Mouse (Mus musculus): Measurements from ENCODE around the gene Rnf220. TPM values are rescaled to one million over a fixed set of nuclear protein-coding genes. Genes with fewer than 3 reads are reported as not detected.
"Not testable (repeated sequence)": the region's sequence is repeated elsewhere in the genome, so short reads cannot be mapped to it uniquely, and the experiment has no call there.

The Rnf220 gene
- polyA plus RNA-seq, 1 experiment from 2014 or later, result 49.2 TPM

GRCm38 (mm10) chr4:117262987-117263386 lies 233.9 kb downstream of the Rnf220 start:
- POLR2A ChIA-PET, result no interaction called here
- no peaks in the 10 kb centered on the region for H3K27me3 ChIP-seq
- ATAC-seq, result no peak

DNA sequence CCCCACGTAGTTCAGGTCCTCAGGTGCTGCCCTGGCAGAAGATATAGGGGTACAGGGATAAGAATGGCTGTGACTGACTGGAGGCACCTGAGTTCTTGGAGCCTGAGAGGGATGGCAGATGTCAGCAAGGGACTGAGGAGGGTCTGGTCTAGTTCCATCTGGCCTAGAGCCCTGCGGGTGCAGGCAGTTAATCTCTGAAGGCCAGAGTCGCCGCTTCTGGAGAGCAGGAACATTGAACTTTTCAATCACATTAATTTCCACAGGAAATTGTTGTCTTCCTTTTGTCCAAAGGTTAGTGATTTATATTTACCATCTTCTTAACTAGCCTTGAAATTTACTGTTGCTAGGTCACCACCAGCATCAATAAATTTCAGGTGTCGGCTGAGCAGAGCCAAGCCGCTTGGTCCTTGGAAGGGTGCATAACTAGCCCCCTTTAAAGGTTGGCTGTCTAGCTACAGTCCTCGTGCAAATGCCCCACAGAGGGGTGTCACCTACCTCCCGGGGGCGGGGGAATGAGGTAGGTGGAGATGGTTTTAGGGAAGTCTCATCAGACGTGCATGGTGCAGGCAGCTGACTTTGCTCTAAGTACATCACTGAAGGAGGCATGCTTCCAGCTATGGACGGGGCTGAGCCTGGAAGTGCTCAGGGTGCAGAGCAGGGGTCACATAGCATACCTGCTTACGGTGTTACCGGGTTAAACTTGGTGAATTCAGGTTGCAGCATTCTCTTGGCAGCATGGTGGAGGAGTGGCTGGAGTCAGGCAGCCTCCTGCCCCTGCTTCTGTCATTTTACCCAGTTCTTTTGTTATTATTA lies 234.5 kb downstream of the Rnf220 start:
- no peak for DNase-seq (ENCODE audit: low read depth, low spot score)
- in situ Hi-C loops (cut with MboI; ENCODE audit: low pct_unique_long_range_greater_than_20kb), result no loop called here
- CTCF ChIA-PET, result interaction anchor here (2.1 kb wide), 1 partner anchor 11 kb away, joined by 5 read pairs; no protein-coding TSS in a partner anchor
- POLR2A ChIA-PET, result no interaction called here
- no peak for ATAC-seq
- no peaks in the 10 kb centered on the region for H3K27me3 ChIP-seq
- TF ChIP-seq CTCF (IDR thresholded peaks at IDR 0.05), result no peak

More at GRCm38 (mm10) chr4:117262987-117263386, 233.9 kb downstream of the Rnf220 start:
- DNase-seq (ENCODE audit: low read depth, low spot score), result no peak
- CTCF ChIA-PET, result interaction anchor here (2.1 kb wide), 1 partner anchor 11 kb away, joined by 5 read pairs; no protein-coding TSS in a partner anchor
- in situ Hi-C loops (cut with MboI; ENCODE audit: low pct_unique_long_range_greater_than_20kb), result no loop called here
- no peak for TF ChIP-seq CTCF (IDR thresholded peaks at IDR 0.05)

- H3K27me3 ChIP-seq, result no peaks in the 10 kb centered on the region
- ATAC-seq (no peak), DNase-seq (ENCODE audit: low read depth, low spot score) (no peak)
- CTCF ChIA-PET, result interaction anchor here (2.1 kb wide), 1 partner anchor 12 kb away, joined by 5 read pairs; no protein-coding TSS in a partner anchor
- in situ Hi-C loops (cut with MboI; ENCODE audit: low pct_unique_long_range_greater_than_20kb), result no loop called here
- TF ChIP-seq CTCF (IDR thresholded peaks at IDR 0.05), result no peak
- POLR2A ChIA-PET, result no interaction called here
These were observed 235.6 kb downstream of the Rnf220 start for GRCm38 (mm10) chr4:117261222-117261621.

- POLR2A ChIA-PET, result interaction anchor here (0.6 kb wide), 1 partner anchor 11 kb away, joined by 4 read pairs; no protein-coding TSS in a partner anchor
- ATAC-seq; DNase-seq (ENCODE audit: low read depth, low spot score); in situ Hi-C loops (cut with MboI; ENCODE audit: low pct_unique_long_range_greater_than_20kb); CTCF ChIA-PET; H3K27me3 ChIP-seq: not testable (repeated sequence)
These were observed 236.9 kb downstream of the Rnf220 start for GRCm38 (mm10) chr4:117259909-117260308.

DNA sequence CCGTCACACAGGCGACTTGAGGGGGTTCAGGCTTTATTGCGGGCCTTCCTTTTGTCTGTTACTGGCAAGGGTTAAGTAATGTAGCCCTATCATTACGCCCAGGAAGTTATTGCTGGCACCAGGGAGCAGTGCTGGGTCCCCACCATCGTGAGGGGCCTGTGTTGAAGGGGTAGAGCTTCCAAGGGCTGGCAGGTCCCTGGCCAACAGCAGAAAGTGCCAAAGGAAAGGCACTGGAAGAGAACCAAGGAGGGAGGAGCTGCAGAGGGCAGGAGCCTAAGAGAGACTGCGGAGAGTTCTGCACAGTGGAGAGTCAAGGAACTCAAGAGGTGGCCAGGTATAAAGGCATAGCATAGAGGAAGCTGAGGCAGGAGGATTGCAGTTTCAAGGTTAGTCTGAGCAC lies 242.2 kb downstream of the Rnf220 start:
- ChIA-PET CTCF (no interaction called here), POLR2A (no interaction called here)
- no peak for DNase-seq (ENCODE audit: low read depth, low spot score)
- H3K27me3 ChIP-seq, result no peaks in the 10 kb centered on the region
- in situ Hi-C loops (cut with MboI; ENCODE audit: low pct_unique_long_range_greater_than_20kb), result no loop called here
- ATAC-seq, result no peak
- TF ChIP-seq CTCF (IDR thresholded peaks at IDR 0.05), result no peak

GRCm38 (mm10) chr4:117254017-117254627 lies 242.7 kb downstream of the Rnf220 start:
- ChIA-PET POLR2A (no interaction called here), CTCF (no interaction called here)
- in situ Hi-C loops (cut with MboI; ENCODE audit: low pct_unique_long_range_greater_than_20kb), result no loop called here
- ATAC-seq, result no peak
- DNase-seq (ENCODE audit: low read depth, low spot score), result no peak
- H3K27me3 ChIP-seq, result no peaks in the 10 kb centered on the region
- no peak for TF ChIP-seq CTCF (IDR thresholded peaks at IDR 0.05)

DNA sequence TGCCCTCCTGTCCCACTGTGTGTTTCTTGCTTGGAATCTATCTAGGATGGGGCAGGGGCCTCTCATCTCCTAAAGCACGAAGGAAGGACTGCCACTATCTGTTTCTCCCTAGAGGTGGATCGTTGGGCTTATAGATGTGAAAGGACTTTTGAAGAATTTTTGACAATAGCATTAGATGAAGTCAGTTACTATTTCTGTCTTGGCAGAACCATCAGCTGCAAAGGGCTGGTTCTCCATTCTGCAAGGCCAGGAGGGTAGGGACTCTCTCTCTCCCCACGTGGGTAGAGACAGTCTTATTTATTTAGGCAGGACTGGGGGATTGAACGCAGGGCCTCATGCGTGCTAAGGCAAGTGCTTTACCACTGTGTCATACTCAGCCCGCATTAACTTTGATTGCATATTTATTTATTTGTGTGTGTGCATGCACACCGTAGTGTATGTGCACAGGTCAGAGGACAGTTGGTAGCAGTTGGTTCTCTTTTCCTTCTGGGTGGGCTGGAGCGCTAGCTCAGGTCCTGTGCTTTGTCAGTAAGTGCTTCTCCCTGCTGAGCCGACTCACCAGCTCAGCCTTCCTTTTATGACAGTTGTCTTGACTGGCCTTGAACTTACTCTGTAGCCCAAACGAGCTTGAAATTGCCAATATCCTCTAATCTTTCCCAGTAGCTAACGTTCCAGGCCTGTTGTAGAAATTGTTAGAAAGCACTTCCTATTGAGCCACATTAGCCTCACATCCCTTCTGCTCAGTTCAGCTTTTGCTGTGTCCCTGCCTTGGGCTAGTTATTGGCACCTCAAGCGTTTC lies 243.4 kb downstream of the Rnf220 start:
- TF ChIP-seq CTCF (IDR thresholded peaks at IDR 0.05), result no peak
- no peak for DNase-seq (ENCODE audit: low read depth, low spot score)
- in situ Hi-C loops (cut with MboI; ENCODE audit: low pct_unique_long_range_greater_than_20kb), result no loop called here
- POLR2A ChIA-PET, result interaction anchor here (0.6 kb wide), 1 partner anchor 76 kb away, joined by 3 read pairs; no protein-coding TSS in a partner anchor
- CTCF ChIA-PET, result interaction anchor here (1.0 kb wide), 1 partner anchor 13 kb away, joined by 3 read pairs; no protein-coding TSS in a partner anchor
- ATAC-seq, result peak; percentile 40
- H3K27me3 ChIP-seq, result no peaks in the 10 kb centered on the region

- in situ Hi-C loops (cut with MboI; ENCODE audit: low pct_unique_long_range_greater_than_20kb), result no loop called here
- H3K27me3 ChIP-seq, result no peaks in the 10 kb centered on the region
- ChIA-PET CTCF (interaction anchor here (1.0 to 1.4 kb wide), 3 partner anchors 14 to 33 kb away, joined by 3 to 5 read pairs (median 3); no protein-coding TSS in a partner anchor), POLR2A (interaction anchor here (0.6 kb wide), 1 partner anchor 75 kb away, joined by 3 read pairs; no protein-coding TSS in a partner anchor)
- no peak for ATAC-seq
- no peak for DNase-seq (ENCODE audit: low read depth, low spot score)
- TF ChIP-seq CTCF (IDR thresholded peaks at IDR 0.05), result no peak
These were observed 244.1 kb downstream of the Rnf220 start for GRCm38 (mm10) chr4:117252755-117253154.

- no peak for DNase-seq (ENCODE audit: low read depth, low spot score)
- in situ Hi-C loops (cut with MboI; ENCODE audit: low pct_unique_long_range_greater_than_20kb), result no loop called here
- CTCF ChIA-PET, result interaction anchor here (1.0 to 1.4 kb wide), 3 partner anchors 14 to 32 kb away, joined by 3 to 5 read pairs (median 3); no protein-coding TSS in a partner anchor
- ATAC-seq, result no peak
- no peak for TF ChIP-seq CTCF (IDR thresholded peaks at IDR 0.05)
- POLR2A ChIA-PET, result interaction anchor here (0.6 kb wide), 1 partner anchor 75 kb away, joined by 3 read pairs; no protein-coding TSS in a partner anchor
- H3K27me3 ChIP-seq, result no peaks in the 10 kb centered on the region
These were observed 244.5 kb downstream of the Rnf220 start for GRCm38 (mm10) chr4:117252351-117252750.

DNA sequence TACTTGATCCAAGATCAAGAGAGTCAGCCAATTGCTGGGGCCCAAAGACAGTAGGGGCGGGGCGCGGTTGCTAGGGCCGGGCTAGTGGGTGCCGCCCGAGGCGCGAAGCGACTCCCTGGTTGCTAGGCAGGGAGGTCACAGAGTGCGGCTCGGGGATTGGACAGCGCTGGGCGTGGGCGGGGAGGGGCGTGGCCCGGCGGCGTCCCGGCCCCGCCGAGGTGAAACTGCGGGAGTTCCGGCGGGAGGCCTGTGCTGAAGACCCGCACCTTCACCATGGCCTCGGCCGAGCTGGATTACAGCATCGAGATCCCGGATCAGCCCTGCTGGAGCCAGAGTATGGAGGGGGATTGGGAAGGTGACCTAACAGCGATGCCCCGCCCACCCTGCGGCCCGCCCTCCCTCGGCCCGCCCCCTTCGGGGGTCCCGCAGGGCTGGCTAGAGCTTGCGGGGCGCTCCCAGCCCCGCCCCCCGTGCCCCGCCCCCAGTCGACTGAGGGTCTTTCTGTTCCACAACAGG lies 245.0 kb downstream of the Rnf220 start, which contains the start of the genes Tmem53 and Armh1:
TSS of gene Tmem53 (plus strand) at position 151 of the 516 bp plus-strand sequence.
TSS of gene Armh1 (minus strand) at position 325 of the 516 bp plus-strand sequence.
- DNase-seq (ENCODE audit: low read depth, low spot score) (no peak), ATAC-seq (peak; percentile 93)
- ChIA-PET POLR2A (no interaction called here), CTCF (interaction anchor here (1.0 to 1.4 kb wide), 2 partner anchors 19 to 32 kb away, joined by 3 to 5 read pairs; no protein-coding TSS in a partner anchor)
- no peak for TF ChIP-seq CTCF (IDR thresholded peaks at IDR 0.05)
- in situ Hi-C loops (cut with MboI; ENCODE audit: low pct_unique_long_range_greater_than_20kb), result no loop called here
- H3K27me3 ChIP-seq, result no peaks in the 10 kb centered on the region
